Mouse (Mus musculus) lung, postnatal 0 days (tissue): Measurements from ENCODE around the gene Ephb2.

Source experiments
- CTCF ChIP-seq: IDR thresholded peaks from 2 replicates; pipeline ENCODE4 v1.5.1; 2016; ENCODE audit warnings: antibody characterized with exemption, mild to moderate bottlenecking
- EP300 ChIP-seq: IDR thresholded peaks from 2 replicates; pipeline ENCODE4 v1.6.1; 2016; ENCODE audit warnings: antibody characterized with exemption, mild to moderate bottlenecking, control low read depth

GRCm38 (mm10) chr4:136706696-136707095, 129.1 kb downstream of the Ephb2 start:
- TF ChIP-seq CTCF (no peak), EP300 (no peak)
